Mouse (Mus musculus) hindbrain, postnatal 0 days (tissue): ENCODE data around the gene Pard3. TPM values are rescaled to one million over a fixed set of nuclear protein-coding genes. Genes with fewer than 3 reads are reported as not detected.

ENCODE experiments used
- ATAC-seq: fragments of 200-750 bp; cut with Nextera tagmentation; 2 replicates; pipeline ENCODE4 v1.8.0; 2017; ENCODE audit warnings: mild to moderate bottlenecking, moderate TSS enrichment, moderate library complexity
- DNase-seq: peaks from one replicate; pipeline ENCODE4 v3.0.0-alpha.2; 2015; ENCODE audit warnings: low spot score
- H3K27ac ChIP-seq: fragments of 300-500 bp; sonication (generic); 2 replicates; pipeline ENCODE4 v1.5.1; 2014; ENCODE audit warnings: mild to moderate bottlenecking
- H3K27me3 ChIP-seq: fragments of 300-500 bp; sonication (generic); 2 replicates; pipeline ENCODE4 v1.6.1; 2014; ENCODE audit warnings: low read length, mixed read lengths; ENCODE audit not compliant: insufficient read depth
- H3K36me3 ChIP-seq: fragments of 300-500 bp; sonication (generic); 2 replicates; pipeline ENCODE4 v1.6.1; 2014; ENCODE audit warnings: low read length, mixed read lengths; ENCODE audit not compliant: insufficient read depth
- H3K4me1 ChIP-seq: fragments of 300-500 bp; sonication (generic); 2 replicates; pipeline ENCODE4 v1.6.1; 2014; ENCODE audit warnings: antibody characterized with exemption, low read length, mixed read lengths; ENCODE audit not compliant: insufficient read depth
- H3K4me2 ChIP-seq: fragments of 300-500 bp; sonication (generic); 2 replicates; pipeline ENCODE4 v1.6.1; 2014; ENCODE audit warnings: low read depth, mild to moderate bottlenecking, low read length, moderate library complexity, mixed read lengths
- H3K4me3 ChIP-seq: fragments of 300-500 bp; sonication (generic); 2 replicates; pipeline ENCODE4 v1.5.1; 2014; ENCODE audit warnings: low read length
- H3K9ac ChIP-seq: fragments of 300-500 bp; sonication (generic); replicated peaks from 2 replicates; pipeline ENCODE4 v1.6.1; 2014; ENCODE audit warnings: mild to moderate bottlenecking, low read length, moderate library complexity, mixed read lengths
- H3K9me3 ChIP-seq: fragments of 300-500 bp; sonication (generic); 2 replicates; pipeline ENCODE4 v1.6.1; 2016; ENCODE audit warnings: low read length, mixed read lengths
- CTCF ChIP-seq: IDR thresholded peaks from 2 replicates; pipeline ENCODE4 v1.5.1; 2016; ENCODE audit warnings: antibody characterized with exemption, control low read depth, low read depth
- WGBS: fragments of 180-500 bp; shearing (Covaris S2); extraction: QIAGEN DNeasy Blood & Tissue Kit; methylation state at CpG from one replicate; pipeline ENCODE4 v1.1.7; 2014; 5-methylcytosine and 5-hydroxymethylcytosine counted together
- polyA plus RNA-seq: library from polyadenylated mRNA; unstranded; fragments of >200 nt; fragmentation: Nextera tagmentation; extraction: Ambion mirVana; gene quantifications from 2 replicates; pipeline ENCODE4 v1.2.1, GENCODE M21; 2015
- total RNA-seq: library from RNA; depleted of rRNA; stranded (reverse); fragments of >200 nt; gene quantifications from 2 replicates; pipeline ENCODE4 v1.2.3, GENCODE M21; 2014; rRNA removed

Gene Pard3
- total RNA-seq = 29.3 and 36.0 TPM in 2 replicates
- polyA plus RNA-seq = 11.9 and 12.8 TPM in 2 replicates

DNA sequence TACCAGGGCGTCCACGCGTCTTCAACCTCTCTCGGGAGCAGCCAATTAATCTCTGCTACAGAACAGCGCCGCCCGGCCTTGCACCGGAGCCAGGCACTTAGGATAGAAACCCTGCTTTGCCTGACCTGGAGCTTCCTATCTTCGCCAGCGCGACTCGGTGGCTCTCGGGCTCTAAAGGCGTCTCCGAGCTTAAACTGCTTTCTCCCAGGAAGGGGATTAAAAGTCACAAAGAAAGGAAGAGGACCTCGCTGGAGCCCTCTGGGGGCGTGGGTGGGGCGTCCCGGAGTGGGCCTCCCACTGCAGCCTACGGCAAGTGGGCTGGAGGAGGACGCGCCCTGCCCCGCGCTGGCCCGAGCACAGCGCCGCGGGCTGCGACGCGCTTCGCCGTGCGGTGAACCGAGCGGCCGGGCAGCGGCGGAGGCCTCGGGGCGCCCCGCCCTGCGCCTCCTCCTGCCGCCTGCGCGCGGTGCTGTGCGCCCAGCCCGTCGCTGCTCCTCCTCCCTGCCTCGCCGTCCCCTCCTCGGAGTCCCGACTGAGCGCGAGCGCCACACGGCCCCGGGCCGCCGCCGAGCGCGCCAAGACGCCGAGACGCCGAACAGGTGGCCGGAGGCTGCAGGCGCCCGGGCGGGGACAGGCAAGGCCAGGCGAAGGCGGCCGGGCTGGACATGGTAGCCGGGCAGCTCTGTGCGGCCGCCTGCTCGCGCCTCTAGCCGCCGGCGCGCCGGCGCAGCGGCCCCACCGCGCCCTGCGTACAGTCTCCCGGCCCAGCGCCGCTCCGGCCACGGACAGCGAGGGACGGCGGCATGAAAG is at the start of gene Pard3:
Gene Pard3 (plus strand): TSS at position 343 of the 810 bp plus-strand sequence.
- no peaks in the 10 kb centered on the region for H3K9me3 ChIP-seq
- DNase-seq = peak; percentile 89
- no peaks in the 10 kb centered on the region for H3K27me3 ChIP-seq
- H3K27ac ChIP-seq = peak within 1 kb of the TSS; percentile 86
- under 1% methylated on average over 69 of the region's 98 CpGs for WGBS
- peaks cover 21% of the 10 kb centered on the region; the same call in 1 of the 2 replicates for H3K4me1 ChIP-seq
- H3K9ac ChIP-seq = peak within 1 kb of the TSS; percentile 74
- no peaks in the 10 kb centered on the region for H3K36me3 ChIP-seq
- peak within 1 kb of the TSS; percentile 69 for H3K4me3 ChIP-seq
- ATAC-seq = peak; percentile 95
- H3K4me2 ChIP-seq = peak within 1 kb of the TSS; percentile 86
- peak; percentile 58 for TF ChIP-seq CTCF

DNA sequence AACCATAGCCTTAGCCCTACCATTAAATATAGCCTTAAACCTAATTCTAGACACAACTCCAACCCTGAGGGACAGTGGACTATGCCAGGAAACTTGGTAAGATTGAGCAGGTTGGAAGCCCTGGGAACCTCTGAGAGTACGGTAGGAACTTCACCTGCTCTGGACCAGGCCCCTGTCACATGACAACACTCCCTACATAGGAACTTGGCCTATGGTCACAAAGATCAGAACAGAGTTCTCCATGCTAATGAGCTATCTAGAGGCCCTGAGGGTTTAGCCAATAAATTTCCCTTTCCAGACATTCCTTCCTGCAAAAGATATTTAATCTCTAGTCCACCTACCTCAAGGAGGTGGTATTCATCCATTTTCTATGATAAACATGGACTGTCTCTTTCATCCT is 41.9 kb upstream of the Pard3 start:
- ATAC-seq (no peak), DNase-seq (no peak)
- no peak overlapping the region for H3K9ac ChIP-seq
- no peaks in the 10 kb centered on the region for H3K27me3 ChIP-seq
- no peaks in the 10 kb centered on the region for H3K36me3 ChIP-seq
- H3K27ac ChIP-seq = no peak overlapping the region
- no peak overlapping the region for H3K4me3 ChIP-seq
- no peak for TF ChIP-seq CTCF
- H3K9me3 ChIP-seq = 0 out of 2 replicates have a peak, but pooled peaks cover 6% of the 10 kb centered on the region
- H3K4me1 ChIP-seq = no peaks in the 10 kb centered on the region
- WGBS = 92% methylated on average over 1 of the region's 1 CpGs
- no peak overlapping the region for H3K4me2 ChIP-seq

DNA sequence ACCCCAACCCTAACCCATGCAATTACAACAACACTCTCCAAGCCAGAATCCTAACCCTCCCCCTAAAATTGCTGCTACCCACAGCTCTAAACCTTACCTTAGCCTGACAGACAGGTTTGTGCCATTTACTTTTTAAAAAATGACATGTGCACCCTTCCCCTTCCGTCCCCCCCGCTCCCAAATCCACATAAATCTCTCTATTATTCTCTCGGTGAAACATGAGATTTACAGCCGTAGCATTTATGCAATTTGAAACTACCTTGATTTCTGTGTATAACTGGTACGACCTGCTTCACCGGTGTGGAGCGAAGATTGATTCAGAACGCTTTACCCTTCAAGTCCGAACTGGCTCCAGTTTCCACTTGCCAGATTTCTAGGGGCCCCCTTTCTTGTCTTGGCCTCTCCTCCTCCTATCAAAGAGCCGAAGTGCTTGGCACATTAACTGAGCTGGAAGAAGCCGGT is 38.4 kb upstream of the Pard3 start:
- no peak for TF ChIP-seq CTCF

DNA sequence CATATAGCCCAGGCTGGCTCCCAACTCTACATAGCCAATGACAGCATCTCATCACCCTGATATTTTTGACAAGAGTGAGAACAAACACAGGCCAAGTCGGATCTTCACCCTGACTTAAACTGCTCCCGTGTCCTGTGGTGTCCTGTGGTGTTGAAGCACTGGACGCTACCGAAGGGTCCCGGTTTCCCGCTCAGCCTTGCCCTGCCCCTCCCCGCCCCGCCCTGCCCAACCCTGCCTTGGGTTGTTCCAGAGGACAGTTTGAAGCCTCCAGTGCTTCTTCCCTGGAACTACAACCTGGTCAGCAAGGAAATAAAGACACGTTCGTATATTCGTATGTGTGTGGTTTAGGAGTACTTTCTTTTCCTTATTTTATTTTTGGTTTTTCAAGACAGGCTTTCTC is 37.9 kb upstream of the Pard3 start:
- H3K9ac ChIP-seq = no peak overlapping the region
- no peak overlapping the region for H3K27ac ChIP-seq
- no peak for TF ChIP-seq CTCF
- H3K4me1 ChIP-seq = no peaks in the 10 kb centered on the region
- no peaks in the 10 kb centered on the region for H3K9me3 ChIP-seq
- H3K27me3 ChIP-seq = no peaks in the 10 kb centered on the region
- DNase-seq (no peak), ATAC-seq (no peak)
- H3K4me3 ChIP-seq = no peak overlapping the region
- WGBS = 67% methylated on average over 11 of the region's 11 CpGs
- H3K36me3 ChIP-seq = no peaks in the 10 kb centered on the region
- H3K4me2 ChIP-seq = no peak overlapping the region

More for the DNA sequence above, 38.4 kb upstream of the Pard3 start:
- ATAC-seq (no peak), DNase-seq (no peak)
- no peaks in the 10 kb centered on the region for H3K4me1 ChIP-seq
- H3K36me3 ChIP-seq = no peaks in the 10 kb centered on the region
- H3K9me3 ChIP-seq = no peaks in the 10 kb centered on the region
- WGBS = 85% methylated on average over 11 of the region's 11 CpGs
- no peaks in the 10 kb centered on the region for H3K27me3 ChIP-seq
- H3K4me3 ChIP-seq = no peak overlapping the region
- no peak overlapping the region for H3K4me2 ChIP-seq
- H3K9ac ChIP-seq = no peak overlapping the region
- H3K27ac ChIP-seq = no peak overlapping the region

DNA sequence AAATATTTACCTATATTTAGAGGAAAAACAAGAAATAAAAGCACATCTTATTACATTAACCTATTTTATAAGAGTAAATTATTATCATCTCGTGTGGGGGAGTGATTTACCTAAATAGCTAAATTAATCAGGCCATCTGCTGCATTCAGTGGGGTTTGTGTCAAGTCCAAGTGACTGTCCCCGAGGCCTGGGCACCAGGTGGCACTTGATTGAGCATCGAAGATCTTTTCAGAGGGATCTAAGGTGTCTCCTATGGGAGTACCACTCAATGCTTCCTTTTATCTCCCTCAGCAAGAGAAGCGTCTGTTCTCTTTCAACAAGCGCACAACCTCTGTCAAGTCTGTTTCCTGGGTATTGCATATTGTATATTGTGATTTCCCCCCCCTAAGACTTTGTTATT is 32.2 kb upstream of the Pard3 start:
- Histone ChIP-seq H3K27me3 (no peaks in the 10 kb centered on the region), H3K9ac (no peak overlapping the region), H3K4me3 (no peak overlapping the region), H3K36me3 (no peaks in the 10 kb centered on the region), H3K4me2 (no peak overlapping the region), H3K27ac (no peak overlapping the region), H3K9me3 (no peaks in the 10 kb centered on the region), H3K4me1 (no peaks in the 10 kb centered on the region)
- ATAC-seq = no peak
- no peak for TF ChIP-seq CTCF
- DNase-seq = no peak
- 35% methylated on average over 5 of the region's 5 CpGs for WGBS

DNA sequence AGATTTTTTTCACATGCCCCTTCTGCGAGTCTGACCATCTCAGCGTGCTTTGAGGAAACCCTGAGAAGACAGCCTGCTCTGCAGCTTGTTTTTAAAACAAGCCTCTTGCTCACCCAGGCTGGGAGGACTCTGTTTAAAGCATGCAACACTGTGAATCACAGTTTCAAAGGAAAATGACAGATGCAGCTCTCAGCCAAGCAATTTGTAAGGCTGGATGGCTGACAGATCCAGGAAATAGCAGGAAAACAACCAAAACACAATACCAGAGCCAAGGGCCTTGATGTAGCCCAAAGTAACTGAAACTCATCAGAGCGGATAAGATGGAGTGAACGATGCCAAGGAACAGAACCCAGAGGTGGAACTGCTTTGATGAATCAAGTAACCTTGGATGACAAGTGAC is 24.8 kb upstream of the Pard3 start:
- ATAC-seq (no peak), DNase-seq (peak; percentile 7)
- Histone ChIP-seq H3K4me3 (no peak overlapping the region), H3K36me3 (no peaks in the 10 kb centered on the region), H3K27me3 (no peaks in the 10 kb centered on the region), H3K9ac (no peak overlapping the region), H3K4me2 (no peak overlapping the region), H3K27ac (no peak overlapping the region), H3K9me3 (no peaks in the 10 kb centered on the region), H3K4me1 (no peaks in the 10 kb centered on the region)
- 44% methylated on average over 4 of the region's 4 CpGs for WGBS
- TF ChIP-seq CTCF = no peak

DNA sequence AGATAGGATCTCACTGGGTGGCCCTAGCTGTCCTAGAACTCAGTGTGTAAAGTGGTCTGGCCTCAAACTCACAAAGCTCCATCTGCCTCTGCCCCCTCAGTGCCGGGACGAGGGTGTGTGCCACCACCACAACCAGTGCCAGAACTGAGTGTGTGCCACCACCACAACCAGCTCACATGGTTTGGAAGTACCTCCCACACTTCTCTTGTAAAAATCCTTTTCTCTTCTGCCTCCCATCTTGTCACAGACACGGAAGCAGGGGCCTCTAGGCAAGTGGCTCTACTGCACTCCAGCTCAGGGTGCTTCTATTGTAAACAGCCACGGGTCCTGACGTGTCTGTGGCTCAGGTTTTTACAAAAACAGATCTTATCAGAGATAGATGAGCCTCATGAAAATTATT is 13.7 kb upstream of the Pard3 start:
- Histone ChIP-seq H3K36me3 (no peaks in the 10 kb centered on the region), H3K4me2 (no peak overlapping the region), H3K9ac (no peak overlapping the region), H3K9me3 (no peaks in the 10 kb centered on the region), H3K4me3 (no peak overlapping the region), H3K27me3 (no peaks in the 10 kb centered on the region), H3K4me1 (no peaks in the 10 kb centered on the region), H3K27ac (no peak overlapping the region)
- DNase-seq (no peak), ATAC-seq (no peak)
- TF ChIP-seq CTCF = no peak
- WGBS = 74% methylated on average over 5 of the region's 5 CpGs
